Mouse (Mus musculus) spleen, adult 2 months (tissue): Measurements from ENCODE around the gene Gm14124.
"Not testable (repeated sequence)": the region's sequence is repeated elsewhere in the genome, so short reads cannot be mapped to it uniquely, and the experiment has no call there.

Experiments
- CTCF ChIP-seq: fragments of 200-500 bp; IDR thresholded peaks from 2 replicates; pipeline ENCODE4 v1.5.1; 2011; ENCODE audit warnings: mild to moderate bottlenecking, inconsistent platforms; ENCODE audit not compliant: insufficient read depth, insufficient read length, insufficient replicate concordance; ENCODE audit errors: extremely low read depth
- POLR2A ChIP-seq: fragments of 200-500 bp; IDR thresholded peaks from 2 replicates; pipeline ENCODE4 v1.6.1; 2011; ENCODE audit warnings: low read depth, low read length, inconsistent platforms

DNA sequence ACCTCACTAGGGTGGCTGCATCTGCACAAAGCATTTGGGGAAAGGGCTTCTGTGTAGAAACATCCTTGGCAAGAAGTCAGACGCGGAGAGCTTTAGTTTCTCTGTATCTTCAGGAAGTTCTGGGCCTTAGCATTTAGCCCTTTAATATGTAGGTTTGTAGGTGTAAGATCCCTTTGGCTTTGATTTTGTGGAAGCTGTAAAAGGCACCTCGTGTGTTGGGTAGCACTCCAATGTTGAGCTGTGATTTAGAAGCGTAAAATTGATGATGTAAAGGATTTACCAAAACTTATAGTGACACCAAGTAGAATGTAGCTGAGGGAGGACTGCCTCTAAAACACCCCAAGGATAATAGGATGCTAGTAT lies 39.0 kb upstream of the Gm14124 start:
- TF ChIP-seq CTCF, POLR2A: not testable (repeated sequence)
